Mouse (Mus musculus) left cerebral cortex, postnatal 36 days (tissue): ENCODE data around the gene Plin2. TPM values are rescaled to one million over a fixed set of nuclear protein-coding genes. Genes with fewer than 3 reads are reported as not detected.
"Not testable (repeated sequence)": the region's sequence is repeated elsewhere in the genome, so short reads cannot be mapped to it uniquely, and the experiment has no call there.

Experiments used
- DNase-seq, 2 experiments: peaks; one replicate each; pipeline ENCODE4 v3.0.0; 2021 to 2022; ENCODE audit warnings: low spot score in 2 of 2, mixed read lengths in 1 of 2
- intact Hi-C: fragments of 180-260 bp; cut with DNase I; formaldehyde crosslinking; loops from one replicate; pipeline ENCODE4 v1.15.1; 2025
- total RNA-seq, 2 experiments: library from RNA; stranded (reverse); gene quantifications; 2 replicates each; pipeline ENCODE4 v1.2.3; 2021

The Plin2 gene
- total RNA-seq, 2 experiments from 2014 or later, result 10.4 to 13.4 TPM

DNA sequence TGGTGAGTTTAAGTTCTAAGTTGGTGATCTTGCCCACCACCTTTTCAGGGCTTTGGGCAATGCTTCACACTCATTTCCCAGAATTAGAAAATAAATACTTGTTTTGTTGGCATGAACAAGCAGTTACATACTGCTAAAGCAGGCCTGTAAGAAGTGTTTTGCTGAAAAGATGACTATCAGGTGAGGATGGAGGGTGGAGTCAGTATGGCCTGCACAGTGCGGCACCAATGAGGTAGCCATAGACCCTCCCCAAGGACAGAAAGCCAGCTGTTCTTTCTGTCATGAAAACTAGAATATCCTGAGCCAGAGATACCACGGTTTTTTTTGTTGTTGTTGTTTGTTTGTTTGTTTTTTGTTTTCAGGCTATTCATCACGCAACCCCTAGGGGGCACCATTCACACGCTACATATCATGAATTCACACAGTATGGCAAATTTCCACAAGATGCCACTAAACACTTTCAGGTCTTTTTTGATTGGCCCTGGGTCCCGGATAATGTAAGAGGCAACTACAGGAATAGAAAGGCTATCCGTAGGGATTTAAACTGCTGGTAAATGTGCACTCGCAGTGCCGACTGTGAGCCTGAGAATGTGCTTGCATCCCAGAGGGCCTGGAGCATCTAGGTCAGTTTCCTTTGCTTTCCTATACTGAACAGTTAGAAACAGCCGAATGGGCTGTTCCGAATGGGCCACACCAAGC, 18.0 kb downstream of the Plin2 start:
- intact Hi-C loops, result loop anchor here (5.0 kb wide), 1 partner anchor 40 kb away; no protein-coding TSS in a partner anchor
- no peak for DNase-seq

DNA sequence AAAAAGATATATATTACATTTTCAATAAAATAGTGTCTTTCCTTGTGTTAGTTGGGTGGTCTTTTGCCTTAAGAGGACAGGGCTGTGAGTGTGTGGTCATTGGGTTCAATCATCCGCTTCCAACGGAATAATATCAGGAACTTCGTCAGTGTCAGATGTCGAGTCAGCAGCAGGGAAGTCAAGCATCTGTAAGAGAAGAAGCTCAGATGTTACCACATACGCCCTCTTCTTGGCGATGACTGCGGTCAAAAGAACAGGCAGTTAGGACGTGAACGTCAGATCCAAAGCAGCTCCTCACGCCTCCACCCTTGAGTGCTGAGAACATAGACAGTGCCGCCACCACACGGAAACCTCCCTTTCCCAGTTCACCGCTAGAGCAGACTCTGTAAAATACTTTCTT, 21.5 kb downstream of the Plin2 start:
- DNase-seq, intact Hi-C loops: not testable (repeated sequence)

DNA sequence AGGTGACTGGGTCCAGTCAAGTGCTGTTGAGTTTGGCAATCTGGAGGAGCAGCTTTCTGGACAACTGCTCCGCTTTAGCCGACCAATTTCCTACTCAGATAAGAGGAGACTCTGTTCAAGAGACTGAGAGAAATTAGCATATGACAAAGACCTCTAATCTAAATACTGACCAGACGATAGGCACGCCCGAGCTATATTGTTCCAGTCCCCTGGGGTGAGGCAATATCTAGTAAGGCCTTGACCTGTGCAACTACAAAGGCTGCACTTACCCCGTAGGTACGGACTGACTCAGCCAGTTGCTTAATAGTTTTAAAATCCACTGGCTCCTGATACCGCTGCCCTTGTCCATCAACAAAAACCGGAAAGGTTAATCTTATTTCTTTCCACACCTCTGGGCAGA, 32.3 kb downstream of the Plin2 start:
- intact Hi-C loops, DNase-seq: not testable (repeated sequence)

GRCm38 (mm10) chr4:86634873-86635272, 35.0 kb downstream of the Plin2 start:
- DNase-seq, intact Hi-C loops: not testable (repeated sequence)

- DNase-seq, intact Hi-C loops: not testable (repeated sequence)
Observed at GRCm38 (mm10) chr4:86634312-86634711, 35.5 kb downstream of the Plin2 start.

GRCm38 (mm10) chr4:86632556-86632955, 37.3 kb downstream of the Plin2 start:
- intact Hi-C loops, DNase-seq: not testable (repeated sequence)

DNA sequence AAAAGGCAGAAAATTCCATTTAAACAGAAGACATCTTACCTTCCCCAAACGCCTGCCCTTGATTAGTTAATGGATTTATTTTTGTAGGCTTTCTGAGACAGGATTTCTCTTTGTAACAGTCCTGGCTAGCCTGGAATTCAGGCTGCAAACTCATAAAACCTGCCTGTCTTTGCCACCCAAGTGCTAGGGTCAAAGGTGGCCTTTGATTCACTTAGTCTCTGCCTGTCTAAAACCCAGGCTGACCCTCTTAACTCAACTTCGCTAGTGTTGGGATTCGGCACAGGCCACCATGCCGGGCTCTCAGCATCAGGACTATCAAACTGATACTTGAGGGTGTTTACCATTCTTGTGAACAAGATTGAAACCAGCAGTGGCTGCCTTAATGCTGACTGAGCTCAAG, 38.0 kb downstream of the Plin2 start:
- intact Hi-C loops, result no loop called here
- no peak for DNase-seq

DNA sequence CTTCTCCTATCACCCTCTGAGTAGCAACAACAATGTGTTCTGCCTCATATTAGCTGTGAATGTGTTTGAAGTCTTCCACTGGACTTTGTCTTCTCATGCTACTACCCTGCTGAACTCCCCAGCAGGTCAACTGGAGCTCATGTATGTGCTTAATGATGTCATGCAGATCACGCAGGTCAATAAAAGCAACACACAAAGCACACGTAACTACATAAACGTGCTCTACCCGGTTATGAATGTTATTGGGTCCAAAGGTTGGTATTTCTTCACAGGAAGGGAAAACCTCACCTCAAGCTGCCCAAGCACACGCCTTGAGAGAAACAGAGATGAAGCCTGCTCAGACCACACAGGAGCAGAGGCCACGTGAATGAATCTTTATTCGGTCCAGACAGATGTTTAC, 43.4 kb downstream of the Plin2 start:
- DNase-seq, intact Hi-C loops: not testable (repeated sequence)

GRCm38 (mm10) chr4:86625463-86625862, 44.4 kb downstream of the Plin2 start:
- intact Hi-C loops, result no loop called here
- DNase-seq, result no peak

- intact Hi-C loops, DNase-seq: not testable (repeated sequence)
Observed at GRCm38 (mm10) chr4:86622532-86622931, 47.3 kb downstream of the Plin2 start.

DNA sequence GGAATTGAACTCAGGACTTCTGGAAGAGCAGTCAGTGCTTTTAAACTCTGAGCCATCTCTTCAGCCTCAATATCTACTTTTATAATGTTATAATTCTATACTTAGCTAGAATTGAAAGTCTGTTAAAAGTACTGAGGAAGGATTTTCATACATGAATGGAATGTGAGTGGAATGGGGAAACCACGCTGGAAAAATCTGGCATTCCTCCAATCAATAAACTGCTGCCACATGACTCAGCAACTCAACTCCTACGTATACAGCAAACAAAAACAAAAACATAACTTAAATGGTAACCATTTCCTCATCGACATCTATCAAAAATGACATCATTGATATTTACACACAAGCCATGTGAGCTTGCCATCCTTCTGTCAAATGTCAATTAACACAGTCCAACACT, 47.7 kb downstream of the Plin2 start:
- intact Hi-C loops, result no loop called here
- no peak for DNase-seq

- intact Hi-C loops, result no loop called here
Observed at GRCm38 (mm10) chr4:86620506-86620905, 49.4 kb downstream of the Plin2 start.

GRCm38 (mm10) chr4:86612289-86612620, 57.6 kb downstream of the Plin2 start:
- intact Hi-C loops, result loop anchor here (1.0 to 5.0 kb wide), 2 partner anchors 37 to 85 kb away; partner anchors contain the start of gene Rraga
- DNase-seq, result no peak

More at GRCm38 (mm10) chr4:86620506-86620905, 49.4 kb downstream of the Plin2 start:
- DNase-seq, result peak in 1 of 2 experiments; percentile 8

GRCm38 (mm10) chr4:86611524-86612288, 58.2 kb downstream of the Plin2 start, which contains the start of gene Haus6:
Haus6 (minus strand) TSS chr4:86612055.
- DNase-seq, result peak; percentile 92 to 93
- intact Hi-C loops, result loop anchor here (1.0 to 5.0 kb wide), 2 partner anchors 36 to 86 kb away; partner anchors contain the start of gene Rraga

Other genes with a start within 250 kb of the Plin2 start
- gene Saxo1, start 111.7 kb downstream of the Plin2 start, total RNA-seq, result not detected
- 100 to 1,000 TPM; 133 to 144 TPM for gene Rraga, start 94.4 kb downstream of the Plin2 start, total RNA-seq
- gene Haus6, start 58.0 kb downstream of the Plin2 start, total RNA-seq, result 1 to 10 TPM; 9.4 to 9.6 TPM
- 10 to 100 TPM; 10.5 TPM for gene Dennd4c, start 78.5 kb upstream of the Plin2 start, total RNA-seq
- 100 to 1,000 TPM; 376 to 417 TPM for gene Rps6, start 187.4 kb upstream of the Plin2 start, total RNA-seq
- 1 to 10 TPM; 7.2 to 8.0 TPM for gene Acer2, start 204.3 kb upstream of the Plin2 start, total RNA-seq